Mouse (Mus musculus) frontal cortex, adult 2 months (tissue): ENCODE data around the gene Sox5. TPM values are rescaled to one million over a fixed set of nuclear protein-coding genes. Genes with fewer than 3 reads are reported as not detected.

Experiments used
- DNase-seq, 2 experiments: peaks; one replicate each; pipeline ENCODE4 v3.0.0; 2022; ENCODE audit warnings: low spot score in 1 of 2; ENCODE audit errors: extremely low spot score in 1 of 2
- polyA plus RNA-seq: library from polyadenylated mRNA; depleted of rRNA; stranded (reverse); fragments of >200 nt; gene quantifications from 2 replicates; pipeline ENCODE4 v1.2.3, GENCODE M21; 2012

Gene Sox5
- polyA plus RNA-seq, 1 experiment: 27.9 TPM

DNA sequence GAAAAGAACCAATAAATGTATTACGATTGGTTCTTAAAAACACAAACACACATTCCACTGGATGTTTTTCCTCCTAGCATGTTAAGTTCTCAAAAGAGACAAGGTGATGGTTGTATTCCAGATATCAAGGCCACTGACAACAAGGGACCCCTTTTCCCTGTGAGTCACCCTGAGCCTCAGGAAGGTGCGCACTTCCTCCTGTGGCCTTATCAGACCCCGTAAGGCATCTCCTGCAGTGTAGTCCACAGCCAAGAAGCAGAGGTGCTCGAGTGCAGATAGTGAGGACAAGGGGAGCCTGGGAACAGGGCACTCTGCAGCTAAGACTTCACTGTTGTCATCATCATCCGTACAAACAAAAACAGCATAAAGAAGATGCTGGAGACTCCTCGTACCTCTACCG lies 939.8 kb downstream of the Sox5 start:
- no peak for DNase-seq

DNA sequence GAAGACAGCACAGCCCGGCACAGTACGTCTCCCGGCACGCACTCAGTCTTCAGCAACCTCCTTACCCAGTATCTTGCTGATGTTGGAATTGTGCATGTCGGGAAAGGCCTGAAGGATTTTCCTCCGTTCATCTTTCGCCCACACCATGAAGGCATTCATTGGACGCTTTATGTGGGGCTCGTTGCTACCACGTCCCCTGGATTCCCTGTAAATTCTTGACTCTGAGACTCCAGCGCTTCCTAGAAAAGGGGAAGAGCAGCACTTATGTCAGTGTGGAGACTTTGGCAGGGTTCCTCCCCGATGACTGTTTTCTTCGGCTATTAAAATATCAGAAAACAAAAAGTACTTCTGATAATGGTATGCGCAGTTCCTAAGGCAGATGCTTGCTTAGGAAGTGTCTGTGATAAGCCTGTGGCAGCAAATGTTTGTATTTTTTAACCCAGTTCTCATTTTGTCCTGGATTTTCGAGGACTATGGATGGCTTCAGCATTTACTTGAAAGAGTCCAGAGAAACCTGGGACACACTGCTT lies 940.6 kb downstream of the Sox5 start:
- DNase-seq: peak in 1 of 2 experiments; percentile 30

DNA sequence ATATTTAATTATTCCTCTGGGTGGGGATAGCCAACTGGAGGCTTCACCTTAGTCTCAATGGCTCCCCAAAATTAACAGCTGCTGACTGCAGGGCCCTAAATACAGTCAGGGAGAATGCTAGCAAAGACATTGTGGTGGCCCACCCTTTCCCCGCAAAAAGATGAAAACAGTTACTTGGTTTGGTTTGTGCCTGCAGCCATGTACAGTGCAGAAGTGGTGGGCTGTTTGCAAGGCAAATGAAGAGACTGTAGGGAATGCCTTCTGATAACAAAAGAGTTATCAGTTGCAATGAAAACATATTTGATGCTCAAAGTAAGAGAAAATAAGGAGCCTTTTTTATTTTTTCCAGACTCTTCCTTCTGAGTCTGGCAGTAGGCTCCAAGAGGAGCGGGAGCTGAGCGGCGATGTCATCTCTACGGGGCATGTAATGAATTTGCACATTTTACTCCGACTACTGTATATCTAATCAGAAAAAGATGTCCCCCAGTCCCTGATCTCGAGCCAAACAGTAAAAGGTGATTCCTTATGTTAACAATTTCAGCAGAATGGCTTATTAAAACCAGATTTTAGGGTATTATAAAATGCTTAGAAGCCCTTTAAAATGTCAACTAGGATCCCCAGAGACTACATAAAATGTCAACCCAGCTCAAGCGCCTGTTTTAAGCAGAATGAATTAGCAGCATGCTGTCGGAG lies 943.2 kb downstream of the Sox5 start:
- no peak for DNase-seq

DNA sequence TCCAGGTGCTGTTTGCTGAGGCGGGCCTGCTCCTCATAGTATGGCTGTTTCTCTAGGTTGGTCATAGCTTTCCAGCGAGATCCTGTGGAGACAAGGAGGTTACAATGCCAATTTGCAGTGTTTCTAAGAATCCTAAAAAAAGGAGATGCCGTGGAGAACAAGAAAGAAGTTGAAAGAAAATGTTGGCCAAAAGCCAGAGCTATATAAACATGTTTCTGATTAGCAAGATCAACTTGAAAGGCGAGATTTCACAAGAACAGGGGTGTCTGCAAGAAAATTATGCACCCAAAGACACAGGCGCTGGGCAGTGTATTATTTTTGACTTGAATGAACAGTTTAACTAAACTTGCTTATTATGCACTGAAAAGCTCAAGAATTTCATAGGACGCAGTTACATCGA lies 946.4 kb downstream of the Sox5 start:
- DNase-seq: no peak

DNA sequence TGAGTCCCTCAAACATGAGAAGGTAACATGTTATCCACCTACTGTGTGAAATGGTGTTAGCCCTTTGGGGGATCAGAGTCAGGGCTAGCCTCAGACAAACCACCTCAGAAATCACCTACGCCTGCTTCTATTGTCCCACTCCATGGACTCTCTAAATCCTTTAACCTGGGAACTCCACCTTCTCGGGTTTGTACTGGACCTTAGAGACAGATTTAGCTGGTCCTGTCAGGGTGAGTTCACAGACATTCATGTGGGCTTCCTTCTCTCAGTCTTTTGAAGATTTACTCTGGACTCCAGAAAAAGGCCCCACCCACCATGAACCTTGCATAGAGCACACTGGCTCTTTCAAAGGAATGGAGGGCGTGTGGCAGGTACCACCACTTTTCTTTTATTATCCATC lies 947.8 kb downstream of the Sox5 start:
- DNase-seq: no peak

DNA sequence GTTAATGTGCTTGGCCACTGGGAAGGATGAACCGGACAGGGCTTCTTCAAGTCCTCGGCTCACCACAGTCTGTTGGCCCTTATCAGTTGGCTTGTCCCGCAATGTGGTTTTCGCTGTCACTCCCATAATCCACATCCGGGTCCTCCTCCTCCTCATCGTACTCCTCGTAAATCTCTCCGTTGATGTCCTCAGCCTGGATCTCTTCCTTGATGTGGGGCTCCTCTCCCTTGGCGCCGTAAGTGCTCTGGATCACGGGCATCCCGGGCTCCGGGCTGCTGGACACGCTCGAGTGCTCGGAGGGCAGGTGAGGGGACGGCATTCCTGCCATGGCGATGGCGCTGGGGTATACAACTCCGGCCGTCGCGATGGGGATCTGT lies 948.6 kb downstream of the Sox5 start:
- no peak for DNase-seq

DNA sequence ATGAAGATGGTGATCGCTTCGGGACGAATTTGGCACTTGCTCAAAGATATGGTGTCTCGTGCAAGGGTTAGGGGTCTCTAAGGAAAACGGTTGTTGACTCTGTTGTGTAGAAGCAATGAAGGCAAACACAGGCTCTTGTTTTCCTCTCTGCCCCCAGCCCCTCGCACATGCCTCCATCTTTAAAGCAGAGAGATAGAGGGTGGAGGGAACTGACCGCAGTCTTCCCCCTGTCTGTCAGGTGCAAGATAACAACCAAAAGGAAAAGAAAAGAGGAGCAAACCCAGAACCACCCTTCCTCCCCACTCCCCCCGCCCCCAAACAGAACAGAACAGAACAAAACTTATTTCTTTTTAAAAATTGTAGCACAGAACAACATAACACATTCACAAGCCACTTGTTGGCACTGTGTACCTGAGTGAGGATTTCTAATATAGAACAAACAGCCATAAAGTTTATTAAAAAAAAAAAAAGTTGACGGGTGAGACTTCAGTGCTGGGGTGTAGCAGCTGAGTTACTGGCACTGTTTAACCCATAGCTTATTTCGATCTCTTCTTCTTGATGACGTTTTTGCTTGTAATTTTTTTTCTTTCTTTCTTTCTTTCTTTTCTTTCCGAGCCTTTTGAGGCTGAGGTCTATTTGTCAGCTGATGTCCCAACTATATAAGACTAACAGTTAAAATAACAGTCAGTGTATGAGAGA lies 949.1 kb downstream of the Sox5 start:
- no peak for DNase-seq

DNA sequence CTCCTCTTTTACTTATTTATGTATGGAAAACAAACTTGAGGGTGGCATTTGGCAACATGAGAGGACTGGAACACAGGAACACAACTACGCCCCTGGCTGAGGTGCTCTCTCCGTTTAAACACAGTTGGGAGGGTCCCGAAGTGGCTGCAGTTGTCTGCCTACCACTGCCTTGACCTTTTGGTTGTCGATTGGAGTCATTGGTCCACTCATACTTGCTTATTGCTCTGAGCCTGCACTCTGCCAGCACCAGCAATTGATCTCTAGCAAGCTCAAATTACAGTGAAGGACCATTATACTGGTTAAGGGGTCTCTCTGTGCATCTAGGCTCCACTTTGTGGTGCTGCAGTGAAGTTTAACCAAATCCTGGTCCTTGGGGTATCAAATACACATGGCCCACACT lies 950.5 kb downstream of the Sox5 start:
- no peak for DNase-seq

DNA sequence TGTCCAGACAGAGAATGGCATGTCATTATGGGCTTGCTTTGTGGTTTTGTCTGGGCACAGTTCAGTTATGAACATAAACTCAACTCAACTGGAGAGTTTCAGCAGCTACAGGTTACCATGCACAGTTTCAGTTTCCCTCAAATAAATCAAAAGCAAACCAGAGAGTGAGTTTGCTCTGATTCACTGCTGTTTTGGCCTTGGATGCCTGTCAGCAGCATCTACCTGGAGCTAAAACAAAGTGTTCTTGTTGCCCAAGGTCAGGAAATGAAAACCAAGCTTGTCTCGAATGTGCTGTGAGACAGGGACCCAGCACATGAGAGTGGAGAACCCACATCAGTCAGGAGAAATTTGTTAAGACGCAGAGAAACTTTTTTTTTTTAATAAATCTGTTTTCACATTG lies 951.6 kb downstream of the Sox5 start:
- DNase-seq: no peak

DNA sequence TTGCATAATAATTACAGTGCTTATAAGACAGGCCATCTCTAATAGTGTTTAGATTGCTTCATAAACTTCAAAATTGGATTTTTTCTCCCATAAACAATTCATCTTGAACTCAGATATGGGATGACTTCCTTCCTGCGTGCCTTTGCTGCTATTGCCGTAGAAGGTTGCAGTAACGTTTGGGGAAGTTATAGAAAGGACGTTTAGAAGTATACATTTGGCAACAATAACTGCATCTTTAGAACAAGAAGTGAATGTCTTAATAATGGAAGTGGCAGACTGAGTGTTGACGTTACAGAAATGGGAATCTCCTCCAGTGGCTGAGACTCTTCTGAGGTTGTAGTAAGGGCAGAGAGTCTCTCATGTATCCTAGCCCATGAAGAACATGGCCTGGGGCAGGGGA lies 955.0 kb downstream of the Sox5 start:
- DNase-seq: no peak

DNA sequence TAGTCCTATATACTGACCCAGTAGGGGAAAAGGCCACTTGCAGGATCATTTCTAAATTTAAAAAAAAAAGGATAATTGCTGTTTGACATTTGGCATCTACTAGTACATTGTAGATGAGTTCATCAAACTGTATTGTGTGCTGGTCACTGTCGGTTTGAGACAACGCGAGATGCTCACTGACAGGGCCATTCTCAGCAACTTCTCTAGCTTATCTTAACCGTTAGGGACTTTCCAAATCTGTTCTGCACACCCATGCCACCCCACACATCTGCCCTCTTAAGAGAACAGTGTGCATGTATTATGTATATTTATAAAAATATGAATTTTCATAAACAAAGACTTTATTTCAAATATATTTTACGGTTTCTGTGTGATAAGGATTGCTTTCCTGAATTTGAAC lies 955.8 kb downstream of the Sox5 start:
- DNase-seq: no peak

DNA sequence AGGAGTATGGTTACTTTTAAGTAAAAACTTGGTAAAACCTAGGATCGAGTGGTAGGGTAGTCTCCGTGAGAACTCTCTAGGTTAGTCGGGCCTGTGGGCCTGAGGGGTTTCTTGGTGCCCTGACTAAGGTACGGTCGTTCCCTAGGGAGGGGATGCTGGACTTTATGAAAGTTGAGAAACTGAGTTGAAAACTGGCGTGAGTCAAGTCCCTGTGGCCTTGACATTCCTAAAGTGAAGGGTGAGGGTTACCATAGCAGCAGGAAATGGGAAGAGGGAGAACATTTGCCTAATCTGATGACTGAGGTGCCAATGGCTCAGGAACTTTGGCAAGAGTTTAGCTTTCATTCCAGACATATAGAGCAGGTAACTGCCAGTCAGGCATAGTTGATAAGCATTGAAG lies 956.7 kb downstream of the Sox5 start:
- no peak for DNase-seq

DNA sequence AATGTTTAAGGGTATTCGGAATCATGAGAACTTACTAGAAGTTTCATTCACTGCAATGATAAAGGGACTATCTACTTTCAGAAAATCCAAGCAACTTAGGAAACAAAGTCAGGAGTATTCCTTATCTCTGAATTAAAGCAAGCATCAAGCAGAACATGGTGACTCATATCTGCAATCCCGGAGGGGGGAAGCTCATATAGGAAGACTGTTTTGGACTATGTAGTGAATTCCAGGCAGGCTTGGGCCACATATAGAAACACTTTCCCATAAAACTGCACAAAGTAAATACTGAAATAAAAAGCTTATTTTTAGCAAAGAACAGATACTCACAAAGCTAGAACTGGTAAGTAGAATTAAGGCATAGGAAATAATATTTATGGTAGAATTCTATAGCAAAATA lies 993.3 kb downstream of the Sox5 start:
- DNase-seq: peak; percentile 8 to 57

DNA sequence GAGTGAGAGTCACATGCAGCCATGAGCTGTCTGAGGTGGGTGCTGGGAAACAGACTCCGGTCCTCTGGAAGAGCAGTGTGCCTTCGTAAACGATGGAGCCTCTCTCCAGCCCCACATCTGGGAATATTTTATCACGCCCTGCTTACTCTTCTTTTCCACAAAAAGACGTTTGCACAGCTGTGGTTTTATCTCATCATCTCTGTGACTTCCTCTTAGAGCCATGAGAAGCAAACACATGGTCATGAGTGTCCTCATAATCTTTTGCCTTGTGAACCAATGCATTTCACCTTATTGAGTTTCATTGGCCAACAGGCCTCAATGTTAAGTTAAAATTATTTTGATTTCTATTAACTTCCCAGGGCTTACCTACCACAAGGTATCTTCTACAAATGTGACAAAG lies 994.4 kb downstream of the Sox5 start:
- DNase-seq: no peak

DNA sequence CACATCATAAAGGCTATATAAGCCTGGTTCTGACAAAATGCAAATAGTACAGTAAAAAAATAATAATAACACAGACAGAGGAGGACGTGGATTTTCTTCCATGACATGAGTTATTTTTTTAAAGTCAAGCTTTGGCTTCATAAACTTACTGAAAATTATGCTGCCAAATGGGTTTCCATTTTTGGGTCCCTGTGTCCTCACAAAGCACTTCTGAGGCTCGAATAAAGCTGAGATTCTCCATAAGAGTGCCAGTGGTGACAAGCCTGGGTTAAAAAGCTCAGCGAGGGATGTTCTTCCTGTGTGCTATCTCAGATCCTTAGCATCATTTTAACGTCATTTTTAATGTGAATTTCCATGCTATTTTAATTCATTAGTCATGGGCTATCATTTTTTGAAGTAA lies 996.1 kb downstream of the Sox5 start:
- DNase-seq: peak in 1 of 2 experiments; percentile 17
